Mouse (Mus musculus): Measurements from ENCODE around the gene Limk2. TPM values are rescaled to one million over a fixed set of nuclear protein-coding genes. Genes with fewer than 3 reads are reported as not detected.

The Limk2 gene
- total RNA-seq, 2 experiments from 2014 or later: 21.6 to 24.9 TPM

- intact Hi-C loops (cut with DNase I): no loop called here
- no peak for DNase-seq
These were observed 29.6 kb downstream of the Limk2 start for GRCm38 (mm10) chr11:3379427-3379826.

- no peak for DNase-seq
- intact Hi-C loops (cut with DNase I): no loop called here
These were observed 34.2 kb downstream of the Limk2 start for GRCm38 (mm10) chr11:3374741-3375140.

GRCm38 (mm10) chr11:3374293-3374645, 34.7 kb downstream of the Limk2 start:
- peak in 1 of 2 experiments; percentile 11 for DNase-seq
- intact Hi-C loops (cut with DNase I): no loop called here

- peak in 1 of 2 experiments; percentile 26 for DNase-seq
These were observed 35.2 kb downstream of the Limk2 start for GRCm38 (mm10) chr11:3373591-3374292.

GRCm38 (mm10) chr11:3371599-3372295, 37.2 kb downstream of the Limk2 start:
- intact Hi-C loops (cut with DNase I): no loop called here
- no peak for DNase-seq

More at GRCm38 (mm10) chr11:3373591-3374292, 35.2 kb downstream of the Limk2 start:
- intact Hi-C loops (cut with DNase I): no loop called here

- intact Hi-C loops (cut with DNase I): no loop called here
- DNase-seq: peak; percentile 78 to 82
These were observed 37.9 kb downstream of the Limk2 start for GRCm38 (mm10) chr11:3370928-3371598.

GRCm38 (mm10) chr11:3370162-3370561, 38.8 kb downstream of the Limk2 start:
- intact Hi-C loops (cut with DNase I): no loop called here
- DNase-seq: no peak

GRCm38 (mm10) chr11:3369449-3369848, 39.5 kb downstream of the Limk2 start:
- intact Hi-C loops (cut with DNase I): no loop called here
- DNase-seq: no peak

GRCm38 (mm10) chr11:3368983-3369382, 40.0 kb downstream of the Limk2 start:
- no peak for DNase-seq
- intact Hi-C loops (cut with DNase I): no loop called here

GRCm38 (mm10) chr11:3366411-3366810, 42.6 kb downstream of the Limk2 start:
- no peak for DNase-seq
- intact Hi-C loops (cut with DNase I): no loop called here

GRCm38 (mm10) chr11:3362854-3363253, 46.1 kb downstream of the Limk2 start:
- no peak for DNase-seq
- intact Hi-C loops (cut with DNase I): no loop called here

- DNase-seq: peak in 1 of 2 experiments; percentile 37
- intact Hi-C loops (cut with DNase I): no loop called here
These were observed 55.9 kb downstream of the Limk2 start for GRCm38 (mm10) chr11:3352990-3353585.

GRCm38 (mm10) chr11:3352131-3352530, 56.9 kb downstream of the Limk2 start:
- no peak for DNase-seq
- intact Hi-C loops (cut with DNase I): no loop called here

GRCm38 (mm10) chr11:3349343-3349695, 59.7 kb downstream of the Limk2 start:
- intact Hi-C loops (cut with DNase I): loop anchor here (5.0 kb wide), 2 partner anchors 58 to 163 kb away; partner anchors contain the start of genes Limk2 and Selenom
- no peak for DNase-seq

- intact Hi-C loops (cut with DNase I): loop anchor here (5.0 kb wide), 2 partner anchors 59 to 164 kb away; partner anchors contain the start of genes Limk2 and Selenom
- DNase-seq: peak in 1 of 2 experiments; percentile 52
These were observed 60.2 kb downstream of the Limk2 start for GRCm38 (mm10) chr11:3348576-3349342.

- intact Hi-C loops (cut with DNase I): loop anchor here (5.0 kb wide), 2 partner anchors 59 to 164 kb away; partner anchors contain the start of genes Limk2 and Selenom
These were observed 61.2 kb downstream of the Limk2 start for GRCm38 (mm10) chr11:3347835-3348195.

GRCm38 (mm10) chr11:3347091-3347834, 61.7 kb downstream of the Limk2 start:
- peak; percentile 86 to 92 for DNase-seq
- intact Hi-C loops (cut with DNase I): loop anchor here (5.0 kb wide), 2 partner anchors 60 to 165 kb away; partner anchors contain the start of genes Limk2 and Selenom

More at GRCm38 (mm10) chr11:3347835-3348195, 61.2 kb downstream of the Limk2 start:
- no peak for DNase-seq

GRCm38 (mm10) chr11:3346351-3346750, 62.6 kb downstream of the Limk2 start:
- no peak for DNase-seq
- intact Hi-C loops (cut with DNase I): loop anchor here (5.0 kb wide), 2 partner anchors 61 to 166 kb away; partner anchors contain the start of genes Limk2 and Selenom

GRCm38 (mm10) chr11:3344916-3345315, 64.1 kb downstream of the Limk2 start:
- intact Hi-C loops (cut with DNase I): loop anchor here (5.0 kb wide), 2 partner anchors 62 to 167 kb away; partner anchors contain the start of genes Limk2 and Selenom
- no peak for DNase-seq
